8 mouse cellular contexts compared by ENCODE assay signal in the genomic region with DNA sequence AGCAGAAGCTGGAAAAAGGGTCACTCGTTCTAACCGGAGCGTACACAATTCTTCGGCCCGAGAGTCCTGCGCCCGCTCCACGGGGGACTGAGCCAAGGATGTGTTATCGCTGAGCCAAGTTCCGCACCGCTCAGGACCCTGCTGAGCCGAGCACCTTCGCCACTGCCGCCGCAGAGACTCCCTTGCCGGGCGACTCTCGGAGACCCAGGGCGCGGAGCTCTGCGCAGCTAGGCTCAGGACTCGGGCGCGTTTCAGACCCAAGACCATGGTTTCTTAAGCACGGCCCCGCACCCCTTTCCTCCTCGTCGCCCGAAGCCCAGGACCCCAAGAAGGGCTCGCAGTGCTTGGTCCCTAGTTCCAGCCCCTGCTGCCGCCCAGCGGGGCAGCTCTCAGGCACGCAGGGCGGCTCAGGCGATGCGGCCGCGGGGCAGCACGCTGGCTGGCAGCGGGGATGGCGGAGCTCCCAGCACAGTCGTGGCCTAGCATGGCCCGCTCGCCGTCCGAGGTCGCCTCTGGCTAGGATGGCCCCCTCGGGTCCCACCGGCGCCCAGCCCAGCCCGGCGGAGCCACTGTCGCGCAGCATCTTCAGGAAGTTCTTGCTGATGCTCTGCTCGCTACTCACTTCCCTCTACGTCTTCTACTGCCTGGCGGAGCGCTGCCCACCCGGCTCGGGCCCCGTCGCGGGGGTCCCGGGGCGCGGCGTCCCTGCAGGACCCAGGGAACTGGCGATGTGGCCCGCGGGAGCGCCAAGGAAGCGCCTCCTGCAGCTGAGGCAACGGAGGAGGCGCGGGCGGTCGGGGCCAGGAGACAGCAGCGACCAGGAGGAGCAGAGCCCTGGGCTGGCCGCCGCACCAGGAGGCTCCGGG. TPM values are rescaled to one million over a fixed set of nuclear protein-coding genes. Genes with fewer than 3 reads are reported as not detected.
A peak's percentile ranks its signal among the peaks of the same experiment; 100 is the strongest.
DNase-seq lines count a peak whose midpoint lies in the region; ATAC-seq and TF ChIP-seq lines count a peak whose summit lies in the region.

No protein-coding gene starts in this region.

- no peak for TF ChIP-seq CTCF in thymus, adult 2 months (IDR thresholded peaks at IDR 0.05; ENCODE audit: borderline replicate concordance, control insufficient read depth, extremely low read depth, insufficient read depth, low read length, poor library complexity)
- TF ChIP-seq CTCF in lung, embryonic 14.5 days (IDR thresholded peaks at IDR 0.05; ENCODE audit: low read depth) = no peak

- H3K4me3 ChIP-seq in thymus, adult 2 months (ENCODE audit: control insufficient read depth, insufficient read depth, low read length) = peak overlapping the region; percentile 12
- H3K4me3 ChIP-seq in embryonic facial prominence, embryonic 11.5 days (ENCODE audit: low read depth, low read length) = peak overlapping the region; percentile 64
- peak overlapping the region; percentile 64 for H3K4me3 ChIP-seq in heart, embryonic 12.5 days
- peak overlapping the region; percentile 62 for H3K4me3 ChIP-seq in kidney, embryonic 14.5 days (ENCODE audit: low read length)
- peak overlapping the region; percentile 55 for H3K4me3 ChIP-seq in lung, embryonic 14.5 days (ENCODE audit: low read depth, low read length)
- peak overlapping the region; percentile 52 for H3K4me3 ChIP-seq in neural tube, embryonic 15.5 days (replicated peaks)

- no peaks in the 10 kb centered on the region for H3K9me3 ChIP-seq in embryonic facial prominence, embryonic 11.5 days (replicated peaks; ENCODE audit: control insufficient read depth, low read length)
- H3K9me3 ChIP-seq in heart, embryonic 12.5 days (replicated peaks) = no peaks in the 10 kb centered on the region
- no peaks in the 10 kb centered on the region for H3K9me3 ChIP-seq in kidney, embryonic 14.5 days (ENCODE audit: control insufficient read depth, low read length)
- H3K9me3 ChIP-seq in lung, embryonic 14.5 days (ENCODE audit: low read depth, low read length) = no peaks in the 10 kb centered on the region
- H3K9me3 ChIP-seq in neural tube, embryonic 15.5 days (replicated peaks) = no peaks in the 10 kb centered on the region

- H3K4me1 ChIP-seq in thymus, adult 2 months (replicated peaks; ENCODE audit: control insufficient read depth, insufficient read depth, low read length) = no peaks in the 10 kb centered on the region
- 0 out of 2 replicates have a peak, but pooled peaks cover 2% of the 10 kb centered on the region for H3K4me1 ChIP-seq in embryonic facial prominence, embryonic 11.5 days (ENCODE audit: control insufficient read depth, insufficient read depth, low read length)
- peaks cover 10% of the 10 kb centered on the region for H3K4me1 ChIP-seq in heart, embryonic 12.5 days (replicated peaks)
- H3K4me1 ChIP-seq in kidney, embryonic 14.5 days (ENCODE audit: control insufficient read depth, insufficient read depth, low read length) = no peaks in the 10 kb centered on the region; the same call in 1 of the 2 replicates
- no peaks in the 10 kb centered on the region for H3K4me1 ChIP-seq in lung, embryonic 14.5 days (ENCODE audit: insufficient read depth)
- peaks cover 19% of the 10 kb centered on the region for H3K4me1 ChIP-seq in neural tube, embryonic 15.5 days

- ATAC-seq in embryonic facial prominence, embryonic 11.5 days (replicated peaks; ENCODE audit: insufficient number of reproducible peaks, low FRiP score, low TSS enrichment, low read depth) = peak; percentile 71
- peak; percentile 72 for ATAC-seq in heart, embryonic 12.5 days (ENCODE audit: insufficient number of reproducible peaks, low FRiP score)
- ATAC-seq in kidney, embryonic 14.5 days (ENCODE audit: low FRiP score, low TSS enrichment) = peak; percentile 65
- peak; percentile 67 for ATAC-seq in lung, embryonic 14.5 days (ENCODE audit: insufficient read depth)
- ATAC-seq in neural tube, embryonic 15.5 days (ENCODE audit: low FRiP score) = peak; percentile 79
- ATAC-seq in activated CD4-positive, CD25-positive, alpha-beta regulatory T cell, adult 4 months = no peak

- peak overlapping the region; percentile 93 for H3K4me2 ChIP-seq in embryonic facial prominence, embryonic 11.5 days (ENCODE audit: low read depth, low read length)
- peak overlapping the region; percentile 97 for H3K4me2 ChIP-seq in heart, embryonic 12.5 days
- H3K4me2 ChIP-seq in kidney, embryonic 14.5 days (replicated peaks; ENCODE audit: low read depth, low read length) = peak overlapping the region; percentile 98
- peak overlapping the region; percentile 88 for H3K4me2 ChIP-seq in lung, embryonic 14.5 days
- peak overlapping the region; percentile 98 for H3K4me2 ChIP-seq in neural tube, embryonic 15.5 days

- 3% methylated on average over 81 of the region's 81 CpGs for WGBS in thymus, adult 2 months
- WGBS in embryonic facial prominence, embryonic 11.5 days = under 1% methylated on average over 68 of the region's 81 CpGs
- under 1% methylated on average over 81 of the region's 81 CpGs for WGBS in heart, embryonic 12.5 days
- WGBS in kidney, embryonic 14.5 days = under 1% methylated on average over 81 of the region's 81 CpGs
- under 1% methylated on average over 81 of the region's 81 CpGs for WGBS in lung, embryonic 14.5 days
- WGBS in neural tube, embryonic 15.5 days = under 1% methylated on average over 81 of the region's 81 CpGs

- peak overlapping the region; percentile 87 for H3K9ac ChIP-seq in embryonic facial prominence, embryonic 11.5 days (replicated peaks; ENCODE audit: low read length)
- peak overlapping the region; percentile 74 for H3K9ac ChIP-seq in heart, embryonic 12.5 days
- H3K9ac ChIP-seq in kidney, embryonic 14.5 days (ENCODE audit: low read depth, low read length) = peak overlapping the region; percentile 75
- peak overlapping the region; percentile 61 for H3K9ac ChIP-seq in lung, embryonic 14.5 days
- peak overlapping the region; percentile 56 for H3K9ac ChIP-seq in neural tube, embryonic 15.5 days (replicated peaks)

- no peaks in the 10 kb centered on the region for H3K36me3 ChIP-seq in thymus, adult 2 months (ENCODE audit: control insufficient read depth, insufficient read depth, low read length)
- no peaks in the 10 kb centered on the region for H3K36me3 ChIP-seq in embryonic facial prominence, embryonic 11.5 days (replicated peaks; ENCODE audit: control insufficient read depth, insufficient read depth, low read depth, low read length)
- H3K36me3 ChIP-seq in heart, embryonic 12.5 days = no peaks in the 10 kb centered on the region
- H3K36me3 ChIP-seq in kidney, embryonic 14.5 days (ENCODE audit: control insufficient read depth, insufficient read depth, low read length) = no peaks in the 10 kb centered on the region
- H3K36me3 ChIP-seq in lung, embryonic 14.5 days (ENCODE audit: insufficient read depth) = no peaks in the 10 kb centered on the region
- H3K36me3 ChIP-seq in neural tube, embryonic 15.5 days = no peaks in the 10 kb centered on the region

- peaks cover 4% of the 10 kb centered on the region; the same call in 1 of the 2 replicates for H3K27me3 ChIP-seq in thymus, adult 2 months (ENCODE audit: control insufficient read depth, insufficient read depth, low read length)
- no peaks in the 10 kb centered on the region for H3K27me3 ChIP-seq in embryonic facial prominence, embryonic 11.5 days (ENCODE audit: control insufficient read depth, insufficient read depth, low read length)
- H3K27me3 ChIP-seq in heart, embryonic 12.5 days (replicated peaks) = peaks cover 31% of the 10 kb centered on the region
- peaks cover 23% of the 10 kb centered on the region for H3K27me3 ChIP-seq in kidney, embryonic 14.5 days (ENCODE audit: control insufficient read depth, insufficient read depth, low read length)
- H3K27me3 ChIP-seq in lung, embryonic 14.5 days (ENCODE audit: insufficient read depth, low read length) = peaks cover 26% of the 10 kb centered on the region
- peaks cover 4% of the 10 kb centered on the region for H3K27me3 ChIP-seq in neural tube, embryonic 15.5 days (replicated peaks)

- TF ChIP-seq POLR2A in thymus, adult 2 months (IDR thresholded peaks at IDR 0.05; ENCODE audit: control insufficient read depth, extremely low read depth, insufficient read depth, low read length, poor library complexity) = no peak

- no peak overlapping the region for H3K27ac ChIP-seq in thymus, adult 2 months (ENCODE audit: control insufficient read depth, insufficient read depth, low read length)
- peak overlapping the region; percentile 78 for H3K27ac ChIP-seq in embryonic facial prominence, embryonic 11.5 days (replicated peaks; ENCODE audit: low read depth, low read length)
- H3K27ac ChIP-seq in heart, embryonic 12.5 days (ENCODE audit: poor library complexity, severe bottlenecking) = peak overlapping the region; percentile 30; the same call in 1 of the 2 replicates
- H3K27ac ChIP-seq in kidney, embryonic 14.5 days (ENCODE audit: low read depth, low read length) = peak overlapping the region; percentile 37; the same call in 1 of the 2 replicates
- no peak overlapping the region for H3K27ac ChIP-seq in lung, embryonic 14.5 days (ENCODE audit: low read depth)
- peak overlapping the region; percentile 65 for H3K27ac ChIP-seq in neural tube, embryonic 15.5 days (replicated peaks)

- DNase-seq in thymus, adult 2 months = no peak
- no peak for DNase-seq in thymus, postnatal 25 days
- peak; percentile 64 for DNase-seq in embryonic facial prominence, embryonic 11.5 days (ENCODE audit: low spot score)
- peak; percentile 52 for DNase-seq in lung, embryonic 14.5 days

RNA-seq across cellular contexts. Expression of gene Hs3st3a1, which starts 0.6 kb away (rescaled TPM):
- polyA plus RNA-seq in thymus, adult 2 months (2012; rRNA removed) = 0.89 and 1.1 TPM in 2 replicates
- 3.0 and 3.5 TPM in 2 replicates for polyA plus RNA-seq in embryonic facial prominence, embryonic 11.5 days (2014; fragmentation: Nextera tagmentation; extraction: Ambion mirVana)
- 1.6 and 1.7 TPM in 2 replicates for polyA plus RNA-seq in heart, embryonic 12.5 days (2016; fragmentation: Nextera tagmentation; extraction: Ambion mirVana)
- polyA plus RNA-seq in kidney, embryonic 14.5 days (2014; fragmentation: Nextera tagmentation; extraction: Ambion mirVana) = 2.4 and 3.1 TPM in 2 replicates
- 0.31 and 0.59 TPM in 2 replicates for polyA plus RNA-seq in lung, embryonic 14.5 days (2014; fragmentation: Nextera tagmentation; extraction: Ambion mirVana)
- 1.2 and 1.3 TPM in 2 replicates for polyA plus RNA-seq in neural tube, embryonic 15.5 days (2015; fragmentation: Nextera tagmentation; extraction: Ambion mirVana)
- not detected for polyA plus RNA-seq in activated CD4-positive, CD25-positive, alpha-beta regulatory T cell, adult 4 months (2017; shearing (Covaris generic))

RNA-seq across cellular contexts. Expression of gene F930015N05Rik, which starts 0.7 kb away (rescaled TPM):
- polyA plus RNA-seq in thymus, adult 2 months (2012; rRNA removed) = 0.22 and 0.36 TPM in 2 replicates
- 1.1 and 1.6 TPM in 2 replicates for polyA plus RNA-seq in embryonic facial prominence, embryonic 11.5 days (2014; fragmentation: Nextera tagmentation; extraction: Ambion mirVana)
- polyA plus RNA-seq in heart, embryonic 12.5 days (2016; fragmentation: Nextera tagmentation; extraction: Ambion mirVana) = not detected in 2 replicates
- polyA plus RNA-seq in kidney, embryonic 14.5 days (2014; fragmentation: Nextera tagmentation; extraction: Ambion mirVana) = 0.99 and 3.2 TPM in 2 replicates
- polyA plus RNA-seq in lung, embryonic 14.5 days (2014; fragmentation: Nextera tagmentation; extraction: Ambion mirVana) = 0.27 and 0.37 TPM in 2 replicates
- 1.9 and 2.5 TPM in 2 replicates for polyA plus RNA-seq in neural tube, embryonic 15.5 days (2015; fragmentation: Nextera tagmentation; extraction: Ambion mirVana)
- polyA plus RNA-seq in activated CD4-positive, CD25-positive, alpha-beta regulatory T cell, adult 4 months (2017; shearing (Covaris generic)) = not detected

Comparison
In these comparisons a context has a peak if more than half of its experiments do, and no peak if none do; other contexts are left out.
1. DNase-seq: peak in embryonic facial prominence, embryonic 11.5 days (single experiment) and lung, embryonic 14.5 days (single experiment); none in thymus, adult 2 months (single experiment) and thymus, postnatal 25 days (single experiment).
2. H3K27ac ChIP-seq: peak in embryonic facial prominence, embryonic 11.5 days (single experiment), heart, embryonic 12.5 days (single experiment), kidney, embryonic 14.5 days (single experiment) and neural tube, embryonic 15.5 days (single experiment); none in thymus, adult 2 months (single experiment) and lung, embryonic 14.5 days (single experiment).
3. H3K4me3 ChIP-seq: peak in every context shown above with its lines; median percentile 64 in embryonic facial prominence, embryonic 11.5 days; 64 in heart, embryonic 12.5 days; 62 in kidney, embryonic 14.5 days; 55 in lung, embryonic 14.5 days; 52 in neural tube, embryonic 15.5 days; 12 in thymus, adult 2 months.
4. Peak in every context shown above with its lines, with median percentiles within 50 percentile points of each other: H3K4me2 ChIP-seq and H3K9ac ChIP-seq.